Mouse (Mus musculus): ENCODE results near the gene Cyp2s1. TPM values are rescaled to one million over a fixed set of nuclear protein-coding genes. Genes with fewer than 3 reads are reported as not detected.

Cyp2s1 gene
- total and polyA plus RNA-seq, 3 experiments = 5.7 to 10.1 (median 5.9) TPM

DNA sequence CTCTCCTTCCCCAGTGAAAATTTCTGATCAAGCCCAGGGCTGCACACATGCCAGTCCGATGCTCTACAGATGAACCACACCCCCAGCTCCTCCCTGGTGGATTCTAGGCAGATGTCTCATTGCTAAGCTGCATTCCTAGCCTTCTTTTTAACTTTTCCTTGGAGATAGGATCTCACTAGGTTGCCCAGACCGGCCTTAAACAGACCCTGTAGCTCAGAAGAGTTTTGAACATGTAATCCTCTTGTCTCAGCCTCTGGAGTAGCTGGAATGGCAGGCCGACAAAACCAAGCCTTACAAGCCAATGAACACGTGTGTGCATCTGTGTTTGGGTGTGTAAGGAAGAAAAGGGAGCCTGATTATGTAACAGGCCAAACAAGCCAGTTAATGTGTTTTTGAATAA, 36.0 kb downstream of the Cyp2s1 start:
- no peak overlapping the region for H3K4me3 ChIP-seq

DNA sequence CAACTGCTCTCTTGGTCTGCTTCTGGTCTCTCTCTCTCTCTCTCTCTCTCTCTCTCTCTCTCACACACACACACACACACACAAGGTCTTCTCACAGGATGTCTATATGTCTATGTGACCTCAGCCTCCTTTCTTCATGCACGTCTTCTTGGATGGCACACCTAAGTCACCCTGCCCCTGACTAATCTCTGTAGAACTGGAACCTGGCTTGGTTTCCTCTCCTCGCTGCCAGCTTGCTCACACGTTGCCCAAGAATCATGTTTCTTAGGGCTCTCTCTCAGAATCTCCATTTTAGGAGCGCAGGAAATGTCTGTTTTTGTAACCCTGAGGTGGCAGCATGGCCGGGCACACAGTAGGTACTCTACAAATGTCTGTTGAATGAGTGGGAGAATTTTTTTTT, 36.7 kb downstream of the Cyp2s1 start:
- WGBS = 80% methylated on average over 5 of the region's 5 CpGs
- H3K4me3 ChIP-seq = no peak overlapping the region
- no peak for TF ChIP-seq CTCF (IDR thresholded peaks at IDR 0.05)
- TF ChIP-seq EP300 (IDR thresholded peaks at IDR 0.05; ENCODE audit: insufficient read depth, low read depth, low read length) = no peak
- no peak for TF ChIP-seq POLR2A (IDR thresholded peaks at IDR 0.05; ENCODE audit: insufficient read depth, low read depth, low read length)
- H3K27me3 ChIP-seq (ENCODE audit: control insufficient read depth, insufficient read depth, low read length) = no peaks in the 10 kb centered on the region
- intact Hi-C loops (cut with DNase I) = no loop called here
- peaks cover 15% of the 10 kb centered on the region for H3K4me1 ChIP-seq (ENCODE audit: control insufficient read depth, insufficient read depth, low read length)
- DNase-seq = no peak
- H3K36me3 ChIP-seq (ENCODE audit: control insufficient read depth, insufficient read depth, low read length) = no peaks in the 10 kb centered on the region; the same call in 1 of the 2 replicates
- no peaks in the 10 kb centered on the region for H3K79me2 ChIP-seq (replicated peaks; ENCODE audit: control insufficient read depth, insufficient read depth, low read length)
- H3K27ac ChIP-seq = no peak overlapping the region; the same call in 1 of the 2 replicates
- no peak overlapping the region for H3K9ac ChIP-seq (ENCODE audit: low read depth, low read length)

More for the DNA sequence above, 36.0 kb downstream of the Cyp2s1 start:
- H3K27ac ChIP-seq = peak overlapping the region; percentile 83
- WGBS = 48% methylated on average over 4 of the region's 4 CpGs
- peak in 1 of 2 experiments; percentile 35 for DNase-seq
- no peak overlapping the region; the same call in 1 of the 2 replicates for H3K9ac ChIP-seq (ENCODE audit: low read depth, low read length)
- H3K79me2 ChIP-seq (replicated peaks; ENCODE audit: control insufficient read depth, insufficient read depth, low read length) = no peaks in the 10 kb centered on the region
- TF ChIP-seq POLR2A (IDR thresholded peaks at IDR 0.05; ENCODE audit: insufficient read depth, low read depth, low read length) = no peak
- no peak for TF ChIP-seq CTCF (IDR thresholded peaks at IDR 0.05)
- no peak for TF ChIP-seq EP300 (IDR thresholded peaks at IDR 0.05; ENCODE audit: insufficient read depth, low read depth, low read length)
- H3K27me3 ChIP-seq (ENCODE audit: control insufficient read depth, insufficient read depth, low read length) = no peaks in the 10 kb centered on the region
- intact Hi-C loops (cut with DNase I) = no loop called here
- H3K4me1 ChIP-seq (ENCODE audit: control insufficient read depth, insufficient read depth, low read length) = peaks cover 15% of the 10 kb centered on the region
- H3K36me3 ChIP-seq (ENCODE audit: control insufficient read depth, insufficient read depth, low read length) = no peaks in the 10 kb centered on the region; the same call in 1 of the 2 replicates

DNA sequence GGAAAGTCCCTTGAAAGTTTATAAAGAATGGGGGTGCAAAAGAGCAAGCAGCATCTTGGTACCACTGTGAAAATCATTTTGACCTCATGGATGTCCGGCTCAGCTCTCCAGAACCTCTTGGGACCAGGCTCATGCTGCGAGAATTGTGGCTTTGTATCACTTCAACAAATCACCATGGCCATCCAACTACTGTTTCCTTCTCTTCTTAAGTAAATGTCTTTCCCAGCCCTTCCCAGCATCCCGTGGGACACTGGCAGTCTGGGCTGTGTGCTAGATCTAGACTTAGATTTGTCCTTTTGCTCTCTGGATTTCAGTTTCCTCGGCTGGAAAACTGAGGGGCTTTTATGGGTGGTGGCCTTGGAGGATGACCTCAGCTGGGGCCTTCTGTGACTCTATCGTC, 48.5 kb downstream of the Cyp2s1 start:
- no peaks in the 10 kb centered on the region; the same call in 1 of the 2 replicates for H3K36me3 ChIP-seq (ENCODE audit: control insufficient read depth, insufficient read depth, low read length)
- intact Hi-C loops (cut with DNase I) = no loop called here

DNA sequence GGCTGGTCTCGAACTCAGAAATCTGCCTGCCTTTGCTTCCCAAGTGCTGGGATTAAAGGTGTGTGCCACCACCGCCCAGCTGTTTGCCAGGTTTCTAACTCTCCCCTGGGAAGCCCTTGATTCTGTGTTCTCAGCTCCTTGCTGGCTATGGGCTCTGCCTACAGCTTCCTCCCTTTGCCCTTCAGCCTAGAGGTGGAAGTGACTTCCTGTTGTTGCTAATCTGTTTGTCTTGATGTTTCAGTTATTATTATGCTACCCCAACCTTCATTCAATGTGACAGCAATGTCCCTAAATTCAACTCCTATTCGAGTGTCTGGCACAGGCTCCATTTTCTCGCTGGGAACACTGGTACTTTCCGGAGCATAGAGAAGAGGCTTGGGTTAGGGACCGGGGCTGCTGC, 50.6 kb downstream of the Cyp2s1 start:
- intact Hi-C loops (cut with DNase I) = loop anchor here (2.0 kb wide), 1 partner anchor 21 kb away; no protein-coding TSS in a partner anchor
- whole genome bisulfite sequencing = 70% methylated on average over 6 of the region's 6 CpGs
- Histone ChIP-seq H3K27me3 (ENCODE audit: control insufficient read depth, insufficient read depth, low read length) (no peaks in the 10 kb centered on the region), H3K9ac (ENCODE audit: low read depth, low read length) (no peak overlapping the region), H3K27ac (no peak overlapping the region; the same call in 1 of the 2 replicates), H3K79me2 (replicated peaks; ENCODE audit: control insufficient read depth, insufficient read depth, low read length) (no peaks in the 10 kb centered on the region), H3K36me3 (ENCODE audit: control insufficient read depth, insufficient read depth, low read length) (no peaks in the 10 kb centered on the region; the same call in 1 of the 2 replicates), H3K4me3 (no peak overlapping the region), H3K4me1 (ENCODE audit: control insufficient read depth, insufficient read depth, low read length) (peaks cover 18% of the 10 kb centered on the region)
- no peak for TF ChIP-seq CTCF (IDR thresholded peaks at IDR 0.05)
- TF ChIP-seq POLR2A (IDR thresholded peaks at IDR 0.05; ENCODE audit: insufficient read depth, low read depth, low read length) = no peak
- TF ChIP-seq EP300 (IDR thresholded peaks at IDR 0.05; ENCODE audit: insufficient read depth, low read depth, low read length) = no peak
- no peak for DNase-seq

More for the DNA sequence above, 48.5 kb downstream of the Cyp2s1 start:
- WGBS = 49% methylated on average over 5 of the region's 5 CpGs
- Histone ChIP-seq H3K4me3 (no peak overlapping the region), H3K4me1 (ENCODE audit: control insufficient read depth, insufficient read depth, low read length) (peaks cover 14% of the 10 kb centered on the region), H3K27ac (peak overlapping the region; percentile 33), H3K79me2 (replicated peaks; ENCODE audit: control insufficient read depth, insufficient read depth, low read length) (no peaks in the 10 kb centered on the region), H3K9ac (ENCODE audit: low read depth, low read length) (no peak overlapping the region), H3K27me3 (ENCODE audit: control insufficient read depth, insufficient read depth, low read length) (no peaks in the 10 kb centered on the region)
- TF ChIP-seq CTCF (IDR thresholded peaks at IDR 0.05) (no peak), POLR2A (IDR thresholded peaks at IDR 0.05; ENCODE audit: insufficient read depth, low read depth, low read length) (0 out of 2 replicates have a peak, but pooled peaks have one; percentile 21), EP300 (IDR thresholded peaks at IDR 0.05; ENCODE audit: insufficient read depth, low read depth, low read length) (0 out of 2 replicates have a peak, but pooled peaks have one; percentile 64)
- no peak for DNase-seq

DNA sequence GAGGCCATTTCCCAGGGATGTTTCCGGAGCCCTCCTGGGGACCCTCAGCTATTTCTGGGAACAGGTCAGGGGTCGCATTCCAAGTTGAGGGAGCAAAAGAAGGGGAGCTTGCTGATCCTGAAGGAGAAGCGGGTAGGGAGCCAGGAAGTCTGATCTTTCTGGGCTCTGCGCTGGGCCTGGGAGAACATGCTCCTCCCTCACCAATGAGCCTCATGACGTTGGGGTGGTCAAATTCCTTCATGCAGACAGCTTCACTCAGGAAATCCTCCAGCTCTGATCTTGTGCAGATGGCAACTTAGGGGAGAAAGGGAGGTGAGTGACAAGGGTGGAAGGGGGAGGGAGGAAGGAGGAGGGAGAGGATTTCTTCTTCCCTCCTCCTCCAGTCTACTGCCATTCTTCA, 52.5 kb downstream of the Cyp2s1 start:
- Histone ChIP-seq H3K27me3 (ENCODE audit: control insufficient read depth, insufficient read depth, low read length) (no peaks in the 10 kb centered on the region), H3K9ac (ENCODE audit: low read depth, low read length) (no peak overlapping the region), H3K4me1 (ENCODE audit: control insufficient read depth, insufficient read depth, low read length) (peaks cover 20% of the 10 kb centered on the region), H3K36me3 (ENCODE audit: control insufficient read depth, insufficient read depth, low read length) (no peaks in the 10 kb centered on the region; the same call in 1 of the 2 replicates), H3K79me2 (replicated peaks; ENCODE audit: control insufficient read depth, insufficient read depth, low read length) (no peaks in the 10 kb centered on the region), H3K27ac (peak overlapping the region; percentile 47), H3K4me3 (no peak overlapping the region)
- TF ChIP-seq EP300 (IDR thresholded peaks at IDR 0.05; ENCODE audit: insufficient read depth, low read depth, low read length) (no peak), CTCF (IDR thresholded peaks at IDR 0.05) (no peak), POLR2A (IDR thresholded peaks at IDR 0.05; ENCODE audit: insufficient read depth, low read depth, low read length) (no peak)
- no peak for DNase-seq
- WGBS = 31% methylated on average over 5 of the region's 5 CpGs
- intact Hi-C loops (cut with DNase I) = no loop called here

DNA sequence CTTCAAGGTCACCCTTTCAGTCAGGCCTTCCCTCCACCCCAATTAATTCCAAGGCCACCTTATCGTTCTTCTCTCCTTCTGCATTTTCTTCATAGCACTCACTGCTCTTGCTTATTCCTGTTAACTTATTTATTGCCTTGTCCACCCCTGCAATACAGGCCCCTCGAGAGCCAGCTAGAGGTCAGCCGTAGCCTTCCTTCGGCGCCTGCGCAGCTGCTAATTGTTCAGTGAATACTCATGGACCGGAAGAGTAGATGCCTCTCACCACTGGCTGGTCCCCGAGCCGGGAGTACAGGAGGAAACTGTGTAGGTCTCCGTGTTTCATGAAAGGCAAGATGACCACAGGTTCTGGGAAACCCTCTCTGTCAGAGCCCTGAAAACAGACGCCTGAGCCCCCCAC, 53.0 kb downstream of the Cyp2s1 start:
- Histone ChIP-seq H3K9ac (ENCODE audit: low read depth, low read length) (no peak overlapping the region), H3K27ac (peak overlapping the region; percentile 47), H3K36me3 (ENCODE audit: control insufficient read depth, insufficient read depth, low read length) (no peaks in the 10 kb centered on the region; the same call in 1 of the 2 replicates), H3K4me3 (no peak overlapping the region), H3K79me2 (replicated peaks; ENCODE audit: control insufficient read depth, insufficient read depth, low read length) (no peaks in the 10 kb centered on the region), H3K27me3 (ENCODE audit: control insufficient read depth, insufficient read depth, low read length) (no peaks in the 10 kb centered on the region), H3K4me1 (ENCODE audit: control insufficient read depth, insufficient read depth, low read length) (peaks cover 19% of the 10 kb centered on the region)
- 48% methylated on average over 11 of the region's 11 CpGs for WGBS
- peak in 1 of 2 experiments; percentile 33 for DNase-seq
- intact Hi-C loops (cut with DNase I) = loop anchor here (2.0 kb wide), 1 partner anchor 15 kb away; no protein-coding TSS in a partner anchor
- TF ChIP-seq CTCF (IDR thresholded peaks at IDR 0.05) (no peak), POLR2A (IDR thresholded peaks at IDR 0.05; ENCODE audit: insufficient read depth, low read depth, low read length) (no peak), EP300 (IDR thresholded peaks at IDR 0.05; ENCODE audit: insufficient read depth, low read depth, low read length) (no peak)

Measured in heart, adult 2 months (tissue).